10 mouse cellular contexts compared by ENCODE assay signal in the genomic region with DNA sequence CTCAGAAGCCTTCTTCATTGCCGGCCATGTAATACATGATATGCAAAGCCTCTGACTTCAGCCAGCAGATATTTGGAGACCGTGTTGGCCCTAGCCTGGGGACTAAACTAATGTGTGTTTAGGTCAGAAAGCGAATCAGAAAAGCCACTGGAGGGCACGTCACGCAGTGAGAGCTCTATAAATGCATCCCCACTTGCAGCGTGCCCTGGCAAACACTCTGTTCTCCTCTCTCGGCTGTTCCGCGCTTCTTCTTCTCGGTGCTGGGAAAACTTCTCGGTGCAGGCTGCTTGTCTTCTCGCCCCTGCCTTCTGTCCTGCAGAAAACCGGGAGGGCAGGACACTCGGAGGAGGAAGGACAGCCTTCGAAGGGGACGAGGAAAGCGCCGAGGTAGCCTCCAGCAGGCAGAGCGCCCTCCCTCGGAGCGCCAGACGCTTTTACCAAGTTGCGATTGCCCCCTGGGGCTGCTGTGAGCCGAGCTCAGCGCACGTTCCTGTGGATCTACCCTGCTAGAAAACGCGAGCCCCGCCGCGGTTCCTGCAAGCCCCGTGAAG. TPM values are rescaled to one million over a fixed set of nuclear protein-coding genes. Genes with fewer than 3 reads are reported as not detected.
DNase-seq lines count a peak whose midpoint lies in the region; ATAC-seq and TF ChIP-seq lines count a peak whose summit lies in the region.
"Had no signal": no experiment of that assay in that cellular context is flagged by ENCODE, and none has a peak within 500 bp of the region (broad histone marks: within the 10 kb centered on the region; RNA-seq: fewer than 3 reads in every experiment).

No protein-coding gene starts in this region.

- H3K27me3 ChIP-seq in ES-Bruce4 (ENCODE audit: control insufficient read depth, insufficient read depth, low read length, poor library complexity, severe bottlenecking), result peaks cover 44% of the 10 kb centered on the region
- peaks cover 78% of the 10 kb centered on the region for H3K27me3 ChIP-seq in forebrain, embryonic 14.5 days (replicated peaks; ENCODE audit: control insufficient read depth, insufficient read depth, low read length)
- peaks cover 75% of the 10 kb centered on the region for H3K27me3 ChIP-seq in liver, embryonic 11.5 days (replicated peaks; ENCODE audit: control insufficient read depth, insufficient read depth, low read length)
- H3K27me3 ChIP-seq: CH12.LX had no signal

- peak overlapping the region; percentile 94 for H3K4me2 ChIP-seq in forebrain, embryonic 14.5 days (ENCODE audit: low read length)
- peak overlapping the region; percentile 75 for H3K4me2 ChIP-seq in liver, embryonic 11.5 days

- TF ChIP-seq POLR2A in ES-Bruce4 (IDR thresholded peaks at IDR 0.05; ENCODE audit: insufficient read depth, low read length), result no peak

- no peaks in the 10 kb centered on the region for H3K9me3 ChIP-seq in ES-Bruce4 (replicated peaks; ENCODE audit: control insufficient read depth, insufficient read depth, low read length, poor library complexity, severe bottlenecking)
- no peaks in the 10 kb centered on the region for H3K9me3 ChIP-seq in forebrain, embryonic 14.5 days (replicated peaks; ENCODE audit: control insufficient read depth, low read length)
- H3K9me3 ChIP-seq in liver, embryonic 11.5 days (ENCODE audit: control insufficient read depth, low read length), result no peaks in the 10 kb centered on the region

- ATAC-seq in forebrain, embryonic 14.5 days, result no peak
- ATAC-seq in liver, embryonic 11.5 days (replicated peaks; ENCODE audit: low FRiP score), result no peak
- ATAC-seq in megakaryocyte progenitor cell, adult 5-6 weeks (replicated peaks; ENCODE audit: poor library complexity), result no peak

- H3K9ac ChIP-seq in ES-Bruce4 (ENCODE audit: low read depth, poor library complexity, severe bottlenecking), result peak overlapping the region; percentile 64
- H3K9ac ChIP-seq in forebrain, embryonic 14.5 days (ENCODE audit: low read length), result peak overlapping the region; percentile 48; the same call in 1 of the 2 replicates
- H3K9ac ChIP-seq in liver, embryonic 11.5 days (ENCODE audit: low read depth, low read length), result no peak overlapping the region

- H3K4me1 ChIP-seq in ES-Bruce4 (ENCODE audit: control insufficient read depth, insufficient read depth, low read length), result no peaks in the 10 kb centered on the region
- peaks cover 8% of the 10 kb centered on the region for H3K4me1 ChIP-seq in forebrain, embryonic 14.5 days (ENCODE audit: control insufficient read depth, insufficient read depth, low read length)
- no peaks in the 10 kb centered on the region; the same call in 1 of the 2 replicates for H3K4me1 ChIP-seq in liver, embryonic 11.5 days (replicated peaks; ENCODE audit: control insufficient read depth, insufficient read depth, low read length)

- no peak overlapping the region for H3K27ac ChIP-seq in ES-Bruce4 (ENCODE audit: insufficient read depth, low read length)
- no peak overlapping the region for H3K27ac ChIP-seq in forebrain, embryonic 14.5 days (ENCODE audit: low read depth, low read length)
- H3K27ac ChIP-seq in liver, embryonic 11.5 days (ENCODE audit: low read depth, low read length), result no peak overlapping the region; the same call in 1 of the 2 replicates

- H3K36me3 ChIP-seq in ES-Bruce4 (ENCODE audit: control insufficient read depth, insufficient read depth, low read length, poor library complexity, severe bottlenecking), result no peaks in the 10 kb centered on the region
- H3K36me3 ChIP-seq in forebrain, embryonic 14.5 days (ENCODE audit: control insufficient read depth, insufficient read depth, low read length), result no peaks in the 10 kb centered on the region
- H3K36me3 ChIP-seq in liver, embryonic 11.5 days (ENCODE audit: control insufficient read depth, insufficient read depth, low read length), result no peaks in the 10 kb centered on the region

- DNase-seq in gastrocnemius, postnatal 10 days, result peak; percentile 35
- no peak for DNase-seq in gastrocnemius, adult 8-10 months (ENCODE audit: low spot score in 2 of 2)
- DNase-seq in forebrain, embryonic 14.5 days (ENCODE audit: low spot score), result no peak
- DNase-seq in liver, embryonic 11.5 days (ENCODE audit: low spot score), result peak; percentile 40
- peak; percentile 51 for DNase-seq in retina, embryonic 14.5 days (ENCODE audit: low spot score)
- no peak for DNase-seq in adrenal gland, adult 2 months

- TF ChIP-seq EP300 in ES-Bruce4 (IDR thresholded peaks at IDR 0.05; ENCODE audit: insufficient read depth, low read depth, low read length), result no peak

- WGBS in forebrain, embryonic 14.5 days, result 0% methylated on average over 32 of the region's 32 CpGs
- 2% methylated on average over 32 of the region's 32 CpGs for WGBS in liver, embryonic 11.5 days

- H3K4me3 ChIP-seq in ES-Bruce4 (ENCODE audit: low read depth, low read length), result peak overlapping the region; percentile 27
- peak overlapping the region; percentile 43 for H3K4me3 ChIP-seq in forebrain, embryonic 14.5 days (ENCODE audit: low read depth, low read length)
- peak overlapping the region; percentile 54 for H3K4me3 ChIP-seq in liver, embryonic 11.5 days (ENCODE audit: low read depth, low read length)

- peak; percentile 23 for TF ChIP-seq CTCF in ES-Bruce4 (IDR thresholded peaks at IDR 0.05; ENCODE audit: low read depth, low read length)

RNA-seq across cellular contexts. Expression of a gene that starts 0.7 kb away (rescaled TPM):
- 1 to 10 TPM in 1 of 2 experiments, under 1 TPM in 1; 0.68 to 1.4 TPM for total RNA-seq in gastrocnemius, postnatal 10 days (2021)
- total RNA-seq in gastrocnemius, adult 8-10 months (2022), result under 1 TPM; 0.11 to 0.48 (median 0.30) TPM
- not detected in 2 replicates for polyA plus RNA-seq in ES-Bruce4 (2011; ENCODE audit: insufficient read depth, insufficient read length, low read depth, missing spikeins)
- polyA plus RNA-seq in forebrain, embryonic 14.5 days (2014; fragmentation: Nextera tagmentation; extraction: Ambion mirVana), result 0.04 TPM in 1 of 2 replicates, not detected in the other
- polyA plus RNA-seq in liver, embryonic 11.5 days (2014; fragmentation: Nextera tagmentation; extraction: Ambion mirVana), result 0.33 and 0.38 TPM in 2 replicates
- total RNA-seq in megakaryocyte progenitor cell, adult 5-6 weeks (2015), result not detected in 2 replicates
- total RNA-seq in megakaryocyte progenitor cell, adult 5-6 weeks (2017), result not detected in 2 replicates
- under 1 TPM; 0.14 to 0.24 TPM for total RNA-seq in adrenal gland, adult 2 months (2021)
- polyA plus RNA-seq in adrenal gland, adult 2 months (2012; rRNA removed), result 0.12 and 0.13 TPM in 2 replicates
- total RNA-seq: CH12.LX; hematopoietic stem cell, adult 5-6 weeks had no signal

Comparison
In these comparisons a context has a peak if more than half of its experiments do, and no peak if none do; other contexts are left out.
1. DNase-seq: peak in gastrocnemius, postnatal 10 days (single experiment), liver, embryonic 11.5 days (single experiment) and retina, embryonic 14.5 days (single experiment); none in gastrocnemius, adult 8-10 months (0 of 2), forebrain, embryonic 14.5 days (single experiment) and adrenal gland, adult 2 months (single experiment).
2. Peak in every context shown above with its lines, with median percentiles within 50 percentile points of each other: H3K4me3 ChIP-seq.